Mouse (Mus musculus): ENCODE results near the gene Zfp276. TPM values are rescaled to one million over a fixed set of nuclear protein-coding genes. Genes with fewer than 3 reads are reported as not detected.
"Not testable (repeated sequence)": the region's sequence is repeated elsewhere in the genome, so short reads cannot be mapped to it uniquely, and the experiment has no call there.

Zfp276 gene
- total RNA-seq, 2 experiments from 2014 or later, result 5.0 to 5.1 TPM

- intact Hi-C loops (cut with DNase I), result no loop called here
- DNase-seq, result no peak
These were observed 10.9 kb upstream of the Zfp276 start for GRCm38 (mm10) chr8:123243053-123243452.

GRCm38 (mm10) chr8:123244382-123244781 is 9.6 kb upstream of the Zfp276 start:
- intact Hi-C loops (cut with DNase I), result no loop called here

GRCm38 (mm10) chr8:123245543-123245942 is 8.5 kb upstream of the Zfp276 start:
- DNase-seq, result no peak
- intact Hi-C loops (cut with DNase I), result no loop called here

More at GRCm38 (mm10) chr8:123244382-123244781, 9.6 kb upstream of the Zfp276 start:
- peak in 1 of 2 experiments; percentile 7 for DNase-seq

- intact Hi-C loops (cut with DNase I), result no loop called here
- no peak for DNase-seq
These were observed 6.2 kb upstream of the Zfp276 start for GRCm38 (mm10) chr8:123247748-123248147.

DNA sequence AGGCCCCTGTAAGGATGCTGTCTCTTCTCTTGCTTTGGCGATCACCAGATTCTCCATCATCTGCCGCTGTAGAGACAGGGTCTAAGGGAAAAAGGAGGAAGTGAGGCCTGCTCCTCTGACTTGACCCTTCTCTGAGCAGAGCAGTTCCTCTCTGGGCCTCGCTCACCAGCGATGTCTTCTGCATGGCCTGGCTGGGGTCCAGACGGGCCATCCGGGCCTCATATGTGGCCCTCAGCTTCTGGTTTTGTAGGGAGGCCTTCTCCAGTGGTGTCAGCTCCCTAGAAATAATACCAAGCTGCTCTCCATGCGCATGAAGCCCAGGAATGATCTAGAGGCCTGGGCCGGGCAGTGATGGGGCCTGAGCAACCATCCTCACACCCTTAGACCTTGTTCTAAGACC is 5.4 kb upstream of the Zfp276 start:
- intact Hi-C loops (cut with DNase I), result no loop called here
- DNase-seq, result no peak

DNA sequence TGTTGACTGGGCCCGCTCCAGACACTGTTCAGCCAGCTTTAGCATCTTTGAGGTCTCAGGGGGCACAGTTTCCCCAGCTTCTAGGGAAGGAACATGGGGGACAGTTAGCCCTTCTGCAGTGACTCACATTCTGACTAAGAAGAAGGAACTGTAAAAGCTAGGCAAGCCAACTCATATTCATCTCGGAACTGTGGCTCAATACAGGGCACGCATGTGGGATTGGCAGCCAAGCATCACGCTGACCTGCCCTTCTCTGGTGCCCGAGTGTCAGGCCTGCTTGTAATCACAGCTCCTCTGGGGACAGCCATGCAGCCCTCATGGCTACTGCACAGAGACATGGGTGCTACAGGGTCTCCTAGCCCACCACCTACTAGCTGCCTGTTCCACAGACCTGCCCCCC is 3.1 kb upstream of the Zfp276 start:
- no peak for DNase-seq
- intact Hi-C loops (cut with DNase I), result no loop called here

DNA sequence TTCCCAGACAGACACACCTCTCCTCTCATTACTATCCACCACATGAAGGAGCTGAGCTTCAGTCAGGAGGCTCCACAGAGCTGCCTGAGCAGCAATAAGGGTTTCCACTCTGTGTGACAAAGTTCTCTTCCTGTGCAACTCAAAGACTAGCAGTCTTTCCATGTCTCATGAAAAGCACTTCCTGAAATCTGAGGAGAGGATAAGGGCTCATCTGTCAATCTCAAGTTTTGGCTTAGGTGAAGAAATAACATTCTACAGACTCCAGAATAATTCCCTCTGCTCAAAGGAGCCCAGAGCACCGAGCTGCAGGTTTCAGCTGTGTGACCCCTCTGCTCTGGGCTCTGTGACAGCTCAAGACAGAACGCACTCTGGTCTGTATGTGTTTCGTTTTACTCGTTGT is 1.1 kb upstream of the Zfp276 start:
- DNase-seq, result no peak
- intact Hi-C loops (cut with DNase I), result no loop called here

GRCm38 (mm10) chr8:123253451-123254098 is 420 bp upstream of the Zfp276 start:
- intact Hi-C loops (cut with DNase I), result no loop called here
- DNase-seq, result peak in 1 of 2 experiments; percentile 12

DNA sequence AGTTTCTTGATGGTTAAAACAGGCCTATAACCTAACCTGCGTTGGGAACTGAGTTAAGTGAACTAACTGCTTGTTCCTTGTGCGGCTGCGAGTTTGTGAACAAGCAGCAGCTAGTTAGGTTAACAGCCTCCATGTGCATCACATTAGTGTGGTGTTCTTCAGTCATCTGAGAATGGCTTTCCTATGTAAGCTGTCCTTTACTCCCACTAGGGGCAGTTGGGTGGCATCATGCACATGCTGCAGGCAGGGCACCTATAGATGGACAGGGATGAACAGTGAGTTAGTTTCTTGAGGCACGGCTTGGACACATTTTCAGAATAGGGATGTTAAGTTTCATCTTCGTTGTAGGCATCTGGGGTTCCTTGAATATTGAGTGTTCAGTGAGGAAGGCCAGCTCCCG is 1.2 kb downstream of the Zfp276 start:
- DNase-seq, result no peak
- intact Hi-C loops (cut with DNase I), result no loop called here

- intact Hi-C loops (cut with DNase I), result no loop called here
- no peak for DNase-seq
These were observed 3.1 kb downstream of the Zfp276 start for GRCm38 (mm10) chr8:123257114-123257513.

DNA sequence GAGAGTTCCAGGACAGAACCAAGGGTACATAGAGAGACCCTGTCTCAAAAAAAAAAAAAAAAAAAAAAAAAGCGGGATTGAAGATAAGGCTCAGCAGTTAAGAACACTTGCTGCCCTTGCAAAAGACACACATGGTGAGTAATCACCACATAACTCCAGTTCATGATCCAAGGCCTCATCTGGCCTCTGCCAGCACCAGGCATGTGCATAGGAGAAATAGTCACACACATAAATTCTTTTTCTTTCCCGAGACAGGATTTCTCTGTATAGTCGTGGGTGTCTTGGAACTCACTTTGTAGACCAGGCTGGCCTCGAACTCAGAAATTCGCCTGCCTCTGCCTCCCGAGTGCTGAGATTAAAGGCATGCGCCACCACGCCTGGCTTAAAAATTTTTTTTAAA is 3.6 kb downstream of the Zfp276 start:
- intact Hi-C loops (cut with DNase I); DNase-seq: not testable (repeated sequence)

DNA sequence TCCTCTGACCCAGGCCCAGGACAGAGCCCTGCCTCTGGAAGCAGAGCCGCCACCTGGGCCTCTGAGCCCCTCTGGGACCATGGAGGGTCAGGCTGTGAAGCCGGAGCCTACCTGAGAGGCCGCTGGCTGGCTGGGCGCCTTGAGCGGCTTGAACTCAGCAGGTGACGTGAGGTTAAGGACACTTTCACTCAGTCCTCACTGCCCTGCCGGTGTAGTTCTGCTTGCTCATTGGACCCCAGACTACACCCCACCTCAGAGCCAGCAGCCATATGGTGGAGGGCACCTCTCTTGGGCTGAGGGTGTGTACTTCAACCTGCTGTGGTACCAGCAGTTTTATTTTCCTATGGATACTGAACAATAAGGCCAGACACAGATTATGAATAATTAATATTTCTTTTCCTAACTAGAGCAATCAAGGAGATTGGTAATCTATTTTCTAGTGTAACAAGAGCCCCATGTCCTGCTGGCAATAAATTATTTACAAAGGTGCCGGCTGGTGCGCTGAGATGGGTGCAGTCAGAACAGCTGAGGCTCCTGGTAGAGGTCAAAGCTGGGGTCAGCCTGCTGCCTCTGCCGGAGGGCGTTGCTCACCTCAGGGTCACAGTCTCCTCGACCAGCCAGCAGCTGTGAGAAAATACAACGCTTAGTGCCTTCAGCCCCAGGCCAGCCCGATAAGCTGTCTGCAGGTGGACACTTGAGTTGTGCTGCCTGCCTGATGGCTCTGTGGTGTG is 14.1 kb downstream of the Zfp276 start:
- DNase-seq, result no peak
- intact Hi-C loops (cut with DNase I), result no loop called here

DNA sequence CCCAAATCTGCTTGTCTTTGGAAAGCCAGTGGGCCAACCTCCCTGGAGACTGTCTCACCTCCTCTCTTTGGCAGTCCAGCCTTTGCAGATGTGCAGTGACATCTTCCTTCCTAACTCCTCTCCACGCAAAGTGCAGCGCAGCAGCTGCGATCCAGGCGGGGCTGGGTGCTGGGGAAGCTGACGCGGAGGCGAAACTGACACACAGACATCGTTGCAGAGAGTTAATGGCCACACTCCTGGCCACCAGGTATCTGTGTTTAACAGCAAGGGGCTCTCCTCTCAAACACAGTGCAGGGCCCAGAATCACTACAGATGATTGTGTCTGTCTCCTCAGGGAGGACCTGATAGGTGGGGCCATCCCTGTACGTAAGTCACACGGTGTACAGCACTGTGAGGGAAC is 17.2 kb downstream of the Zfp276 start:
- intact Hi-C loops (cut with DNase I), result no loop called here
- DNase-seq, result no peak

DNA sequence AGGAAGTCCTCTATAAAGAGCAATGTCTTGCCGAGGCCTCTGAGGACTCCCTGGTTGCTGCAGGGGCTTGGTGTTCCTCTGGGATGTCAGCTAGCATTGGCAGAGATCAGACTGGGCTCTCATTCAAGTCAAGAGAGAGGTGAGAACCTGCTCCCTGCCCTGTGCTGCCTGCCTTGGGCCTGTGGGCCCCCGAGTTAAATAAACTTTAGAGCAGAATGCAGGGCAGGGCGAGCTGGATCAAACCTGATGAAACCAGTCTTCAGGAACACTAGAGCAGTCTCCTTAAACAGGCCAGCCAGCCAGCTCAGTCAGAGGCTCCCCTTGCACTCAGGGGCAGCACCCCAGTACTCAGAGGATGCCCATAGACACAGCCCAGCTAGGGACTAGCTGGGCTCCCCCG is 17.9 kb downstream of the Zfp276 start:
- no peak for DNase-seq
- intact Hi-C loops (cut with DNase I), result no loop called here

DNA sequence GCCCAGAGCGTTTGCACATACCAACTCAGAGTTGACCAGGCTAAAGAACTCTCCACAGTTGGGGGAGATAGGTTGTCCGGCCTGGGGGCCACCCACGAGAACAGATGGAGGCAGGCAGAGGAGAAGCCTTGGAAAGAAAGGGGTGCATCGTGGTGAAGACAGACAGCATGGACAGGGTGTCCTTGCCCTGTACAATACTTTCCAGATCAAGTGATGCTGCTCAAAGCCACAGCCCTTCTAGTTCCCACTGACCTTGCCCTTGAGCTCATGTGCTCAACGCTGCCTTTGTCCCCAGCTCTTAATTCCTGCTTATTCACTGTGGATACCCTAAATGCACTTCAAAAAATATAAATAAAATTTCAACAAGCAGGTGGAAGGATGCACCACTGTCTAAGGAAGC is 20.5 kb downstream of the Zfp276 start:
- no peak for DNase-seq
- intact Hi-C loops (cut with DNase I), result no loop called here

- intact Hi-C loops (cut with DNase I), result no loop called here
- DNase-seq, result no peak
These were observed 21.1 kb downstream of the Zfp276 start for GRCm38 (mm10) chr8:123275096-123275495.

GRCm38 (mm10) chr8:123278445-123278844 is 24.4 kb downstream of the Zfp276 start:
- intact Hi-C loops (cut with DNase I), result no loop called here
- DNase-seq, result no peak

- no peak for DNase-seq
- intact Hi-C loops (cut with DNase I), result no loop called here
These were observed 25.8 kb downstream of the Zfp276 start for GRCm38 (mm10) chr8:123279828-123280227.

GRCm38 (mm10) chr8:123280302-123281094 is 26.5 kb downstream of the Zfp276 start:
- DNase-seq, result no peak
- intact Hi-C loops (cut with DNase I), result no loop called here

GRCm38 (mm10) chr8:123282994-123283393 is 29.0 kb downstream of the Zfp276 start:
- DNase-seq; intact Hi-C loops (cut with DNase I): not testable (repeated sequence)

DNA sequence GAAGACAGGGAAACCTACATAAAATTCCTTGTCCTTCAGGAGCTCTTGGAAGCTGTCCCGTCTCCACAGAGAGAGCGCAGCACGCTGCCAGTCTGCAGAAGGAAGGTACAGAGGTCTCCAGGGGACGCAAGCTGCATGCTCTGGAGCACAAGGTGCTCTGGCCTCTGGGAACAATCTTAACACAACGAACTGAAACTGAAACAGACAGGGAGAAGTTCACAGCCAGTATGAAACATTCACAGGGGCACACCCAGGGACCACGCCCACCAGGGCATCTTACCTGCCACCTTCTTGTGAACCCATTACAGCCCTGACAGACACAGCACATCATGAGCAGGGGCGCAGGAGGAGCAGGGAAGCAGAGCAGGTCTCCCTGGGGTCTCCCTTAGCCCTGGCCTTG is 30.0 kb downstream of the Zfp276 start:
- DNase-seq, result no peak
- intact Hi-C loops (cut with DNase I), result no loop called here
